Mouse (Mus musculus) hindbrain, postnatal 0 days (tissue): ENCODE results near the gene Ncoa7. TPM values are rescaled to one million over a fixed set of nuclear protein-coding genes. Genes with fewer than 3 reads are reported as not detected.

Experiments
- ATAC-seq: fragments of 200-750 bp; cut with Nextera tagmentation; 2 replicates; pipeline ENCODE4 v1.8.0; 2017; ENCODE audit warnings: mild to moderate bottlenecking, moderate TSS enrichment, moderate library complexity
- DNase-seq: peaks from one replicate; pipeline ENCODE4 v3.0.0-alpha.2; 2015; ENCODE audit warnings: low spot score
- H3K27ac ChIP-seq: fragments of 300-500 bp; sonication (generic); 2 replicates; pipeline ENCODE4 v1.5.1; 2014; ENCODE audit warnings: mild to moderate bottlenecking
- H3K27me3 ChIP-seq: fragments of 300-500 bp; sonication (generic); 2 replicates; pipeline ENCODE4 v1.6.1; 2014; ENCODE audit warnings: low read length, mixed read lengths; ENCODE audit not compliant: insufficient read depth
- H3K36me3 ChIP-seq: fragments of 300-500 bp; sonication (generic); 2 replicates; pipeline ENCODE4 v1.6.1; 2014; ENCODE audit warnings: low read length, mixed read lengths; ENCODE audit not compliant: insufficient read depth
- H3K4me1 ChIP-seq: fragments of 300-500 bp; sonication (generic); 2 replicates; pipeline ENCODE4 v1.6.1; 2014; ENCODE audit warnings: antibody characterized with exemption, low read length, mixed read lengths; ENCODE audit not compliant: insufficient read depth
- H3K4me2 ChIP-seq: fragments of 300-500 bp; sonication (generic); 2 replicates; pipeline ENCODE4 v1.6.1; 2014; ENCODE audit warnings: low read depth, mild to moderate bottlenecking, low read length, moderate library complexity, mixed read lengths
- H3K4me3 ChIP-seq: fragments of 300-500 bp; sonication (generic); 2 replicates; pipeline ENCODE4 v1.5.1; 2014; ENCODE audit warnings: low read length
- H3K9ac ChIP-seq: fragments of 300-500 bp; sonication (generic); replicated peaks from 2 replicates; pipeline ENCODE4 v1.6.1; 2014; ENCODE audit warnings: mild to moderate bottlenecking, low read length, moderate library complexity, mixed read lengths
- H3K9me3 ChIP-seq: fragments of 300-500 bp; sonication (generic); 2 replicates; pipeline ENCODE4 v1.6.1; 2016; ENCODE audit warnings: low read length, mixed read lengths
- CTCF ChIP-seq: IDR thresholded peaks from 2 replicates; pipeline ENCODE4 v1.5.1; 2016; ENCODE audit warnings: antibody characterized with exemption, control low read depth, low read depth
- WGBS: fragments of 180-500 bp; shearing (Covaris S2); extraction: QIAGEN DNeasy Blood & Tissue Kit; methylation state at CpG from one replicate; pipeline ENCODE4 v1.1.7; 2014; 5-methylcytosine and 5-hydroxymethylcytosine counted together
- polyA plus RNA-seq: library from polyadenylated mRNA; unstranded; fragments of >200 nt; fragmentation: Nextera tagmentation; extraction: Ambion mirVana; gene quantifications from 2 replicates; pipeline ENCODE4 v1.2.1, GENCODE M21; 2015
- total RNA-seq: library from RNA; depleted of rRNA; stranded (reverse); fragments of >200 nt; gene quantifications from 2 replicates; pipeline ENCODE4 v1.2.3, GENCODE M21; 2014; rRNA removed

Gene Ncoa7
- 19.8 and 26.5 TPM in 2 replicates for total RNA-seq
- 23.4 and 24.4 TPM in 2 replicates for polyA plus RNA-seq

- under 1% methylated on average over 87 of the region's 89 CpGs for WGBS
- Histone ChIP-seq H3K4me3 (peak within 1 kb of the TSS; percentile 95), H3K9ac (peak within 1 kb of the TSS; percentile 96), H3K4me2 (peak within 1 kb of the TSS; percentile 63), H3K36me3 (no peaks in the 10 kb centered on the region), H3K9me3 (no peaks in the 10 kb centered on the region), H3K27me3 (no peaks in the 10 kb centered on the region), H3K4me1 (no peaks in the 10 kb centered on the region), H3K27ac (peak within 1 kb of the TSS; percentile 99)
- peak; percentile 93 for ATAC-seq
- DNase-seq: peak; percentile 86
- no peak for TF ChIP-seq CTCF
Measured at GRCm38 (mm10) chr10:30802681-30803586, at the start of gene Ncoa7. TSS of gene Ncoa7 (minus strand) at chr10:30803326.

GRCm38 (mm10) chr10:30845101-30845825 is 42.1 kb upstream of the Ncoa7 start:
- Histone ChIP-seq H3K27me3 (peaks cover 10% of the 10 kb centered on the region; the same call in 1 of the 2 replicates), H3K4me3 (no peak overlapping the region), H3K36me3 (no peaks in the 10 kb centered on the region), H3K4me1 (0 out of 2 replicates have a peak, but pooled peaks cover 11% of the 10 kb centered on the region), H3K9me3 (no peaks in the 10 kb centered on the region), H3K9ac (no peak overlapping the region), H3K27ac (no peak overlapping the region), H3K4me2 (no peak overlapping the region)
- ATAC-seq (no peak), DNase-seq (no peak)
- no peak for TF ChIP-seq CTCF
- WGBS: 25% methylated on average over 13 of the region's 13 CpGs

GRCm38 (mm10) chr10:30844191-30845010 is 41.3 kb upstream of the Ncoa7 start:
- H3K4me3 ChIP-seq: peak overlapping the region; percentile 70
- peak overlapping the region; percentile 49; the same call in 1 of the 2 replicates for H3K27ac ChIP-seq
- peaks cover 10% of the 10 kb centered on the region; the same call in 1 of the 2 replicates for H3K27me3 ChIP-seq
- ATAC-seq: no peak
- no peaks in the 10 kb centered on the region for H3K36me3 ChIP-seq
- no peak overlapping the region; the same call in 1 of the 2 replicates for H3K9ac ChIP-seq
- no peak for TF ChIP-seq CTCF
- WGBS: 6% methylated on average over 30 of the region's 30 CpGs
- H3K4me2 ChIP-seq: peak overlapping the region; percentile 66
- H3K4me1 ChIP-seq: 0 out of 2 replicates have a peak, but pooled peaks cover 11% of the 10 kb centered on the region
- no peaks in the 10 kb centered on the region for H3K9me3 ChIP-seq
- DNase-seq: peak; percentile 21

GRCm38 (mm10) chr10:30843438-30844190 is 40.5 kb upstream of the Ncoa7 start:
- Histone ChIP-seq H3K27me3 (peaks cover 10% of the 10 kb centered on the region; the same call in 1 of the 2 replicates), H3K9ac (peak overlapping the region; percentile 50; the same call in 1 of the 2 replicates), H3K4me3 (peak overlapping the region; percentile 70), H3K36me3 (no peaks in the 10 kb centered on the region), H3K4me2 (peak overlapping the region; percentile 66), H3K27ac (peak overlapping the region; percentile 49; the same call in 1 of the 2 replicates), H3K9me3 (no peaks in the 10 kb centered on the region), H3K4me1 (0 out of 2 replicates have a peak, but pooled peaks cover 11% of the 10 kb centered on the region)
- no peak for TF ChIP-seq CTCF
- WGBS: 1% methylated on average over 21 of the region's 21 CpGs
- ATAC-seq: no peak
- peak; percentile 36 for DNase-seq

GRCm38 (mm10) chr10:30842643-30843437 is 39.7 kb upstream of the Ncoa7 start, which contains the start of gene Hey2:
TSS of gene Hey2 (minus strand) at chr10:30842801.
- under 1% methylated on average over 69 of the region's 70 CpGs for WGBS

More at GRCm38 (mm10) chr10:30842643-30843437, 39.7 kb upstream of the Ncoa7 start, which contains the start of gene Hey2:
- no peak for TF ChIP-seq CTCF
- H3K27me3 ChIP-seq: peaks cover 10% of the 10 kb centered on the region; the same call in 1 of the 2 replicates
- H3K9me3 ChIP-seq: no peaks in the 10 kb centered on the region
- DNase-seq (peak; percentile 98), ATAC-seq (peak; percentile 100)
- H3K36me3 ChIP-seq: no peaks in the 10 kb centered on the region
- peak within 1 kb of the TSS; percentile 66 for H3K4me2 ChIP-seq
- peak within 1 kb of the TSS; percentile 50 for H3K9ac ChIP-seq
- H3K4me1 ChIP-seq: 0 out of 2 replicates have a peak, but pooled peaks cover 11% of the 10 kb centered on the region
- H3K27ac ChIP-seq: peak within 1 kb of the TSS; percentile 69
- H3K4me3 ChIP-seq: peak within 1 kb of the TSS; percentile 70
